Mouse (Mus musculus): ENCODE measurements at regions not wholly inside any gene's neighbourhood (a gene's known extent, or its start where the extent isn't known, plus 50 kb on each side); places are given as distances from the start of the nearest gene placed in this dataset.

GRCm38 (mm10) chr12:31168221-31168890, 72.2 kb upstream of the Gm6993 start:
- no peak for DNase-seq (ENCODE audit: low spot score)

GRCm38 (mm10) chr12:31170111-31170510, 70.5 kb upstream of the Gm6993 start:
- H3K27me3 ChIP-seq (replicated peaks; ENCODE audit: control insufficient read depth, insufficient read depth, low read length), result no peaks in the 10 kb centered on the region
- H3K4me1 ChIP-seq (replicated peaks; ENCODE audit: control insufficient read depth, insufficient read depth, low read length), result no peaks in the 10 kb centered on the region
- no peaks in the 10 kb centered on the region for H3K36me3 ChIP-seq (ENCODE audit: control insufficient read depth, insufficient read depth, low read length)
- no peak for DNase-seq (ENCODE audit: low spot score)
- no peak overlapping the region for H3K4me3 ChIP-seq (ENCODE audit: low read depth, low read length)
- no peak overlapping the region for H3K4me2 ChIP-seq
- no peak for ATAC-seq (replicated peaks; ENCODE audit: low FRiP score)
- H3K9me3 ChIP-seq (ENCODE audit: control insufficient read depth, low read length), result no peaks in the 10 kb centered on the region
- no peak overlapping the region for H3K27ac ChIP-seq (ENCODE audit: low read depth, low read length)
- WGBS, result 60% methylated on average over 6 of the region's 6 CpGs
- no peak overlapping the region for H3K9ac ChIP-seq (ENCODE audit: low read depth, low read length)

More at GRCm38 (mm10) chr12:31168221-31168890, 72.2 kb upstream of the Gm6993 start:
- no peak for ATAC-seq (replicated peaks; ENCODE audit: low FRiP score)
- no peak overlapping the region for H3K27ac ChIP-seq (ENCODE audit: low read depth, low read length)
- H3K9ac ChIP-seq (ENCODE audit: low read depth, low read length), result no peak overlapping the region
- H3K36me3 ChIP-seq (ENCODE audit: control insufficient read depth, insufficient read depth, low read length), result no peaks in the 10 kb centered on the region
- no peaks in the 10 kb centered on the region for H3K27me3 ChIP-seq (replicated peaks; ENCODE audit: control insufficient read depth, insufficient read depth, low read length)
- no peaks in the 10 kb centered on the region for H3K4me1 ChIP-seq (replicated peaks; ENCODE audit: control insufficient read depth, insufficient read depth, low read length)
- H3K4me3 ChIP-seq (ENCODE audit: low read depth, low read length), result no peak overlapping the region
- H3K9me3 ChIP-seq (ENCODE audit: control insufficient read depth, low read length), result no peaks in the 10 kb centered on the region
- 62% methylated on average over 4 of the region's 4 CpGs for WGBS
- H3K4me2 ChIP-seq, result no peak overlapping the region

GRCm38 (mm10) chr12:31170546-31171160, 69.9 kb upstream of the Gm6993 start:
- Histone ChIP-seq H3K27ac (ENCODE audit: low read depth, low read length) (no peak overlapping the region), H3K27me3 (replicated peaks; ENCODE audit: control insufficient read depth, insufficient read depth, low read length) (no peaks in the 10 kb centered on the region), H3K36me3 (ENCODE audit: control insufficient read depth, insufficient read depth, low read length) (no peaks in the 10 kb centered on the region), H3K9me3 (ENCODE audit: control insufficient read depth, low read length) (no peaks in the 10 kb centered on the region), H3K4me3 (ENCODE audit: low read depth, low read length) (no peak overlapping the region), H3K4me2 (no peak overlapping the region), H3K4me1 (replicated peaks; ENCODE audit: control insufficient read depth, insufficient read depth, low read length) (no peaks in the 10 kb centered on the region), H3K9ac (ENCODE audit: low read depth, low read length) (no peak overlapping the region)
- no peak for DNase-seq (ENCODE audit: low spot score)
- ATAC-seq (replicated peaks; ENCODE audit: low FRiP score), result no peak
- 80% methylated on average over 10 of the region's 10 CpGs for WGBS

DNA sequence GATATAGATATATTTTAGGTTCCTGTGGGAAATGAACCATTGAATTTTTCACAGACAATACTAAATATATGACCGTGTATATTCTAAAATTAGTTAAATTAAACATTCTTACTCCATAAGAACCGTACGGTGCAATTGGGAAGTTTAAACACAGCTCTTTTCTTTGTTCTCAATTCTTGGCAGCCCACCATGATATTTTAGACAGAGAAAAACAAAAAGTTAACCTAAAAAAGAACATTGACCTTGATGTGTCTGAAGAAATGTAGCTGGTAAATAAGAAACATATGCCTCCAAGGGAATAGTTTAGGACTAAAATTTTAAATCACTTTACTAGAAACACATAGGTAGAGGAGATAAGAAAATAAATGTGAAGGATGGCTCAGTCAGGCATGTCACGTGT, 68.6 kb upstream of the Gm6993 start:
- Histone ChIP-seq H3K4me1 (replicated peaks; ENCODE audit: control insufficient read depth, insufficient read depth, low read length) (no peaks in the 10 kb centered on the region), H3K9ac (ENCODE audit: low read depth, low read length) (no peak overlapping the region), H3K27ac (ENCODE audit: low read depth, low read length) (no peak overlapping the region), H3K36me3 (ENCODE audit: control insufficient read depth, insufficient read depth, low read length) (no peaks in the 10 kb centered on the region), H3K9me3 (ENCODE audit: control insufficient read depth, low read length) (no peaks in the 10 kb centered on the region), H3K27me3 (replicated peaks; ENCODE audit: control insufficient read depth, insufficient read depth, low read length) (no peaks in the 10 kb centered on the region), H3K4me2 (no peak overlapping the region), H3K4me3 (ENCODE audit: low read depth, low read length) (no peak overlapping the region)
- WGBS, result 81% methylated on average over 4 of the region's 4 CpGs
- DNase-seq (ENCODE audit: low spot score) (no peak), ATAC-seq (replicated peaks; ENCODE audit: low FRiP score) (no peak)

GRCm38 (mm10) chr12:31172451-31173318, 67.9 kb upstream of the Gm6993 start:
- Histone ChIP-seq H3K9me3 (ENCODE audit: control insufficient read depth, low read length) (no peaks in the 10 kb centered on the region), H3K27ac (ENCODE audit: low read depth, low read length) (no peak overlapping the region)
- no peak for DNase-seq (ENCODE audit: low spot score)

DNA sequence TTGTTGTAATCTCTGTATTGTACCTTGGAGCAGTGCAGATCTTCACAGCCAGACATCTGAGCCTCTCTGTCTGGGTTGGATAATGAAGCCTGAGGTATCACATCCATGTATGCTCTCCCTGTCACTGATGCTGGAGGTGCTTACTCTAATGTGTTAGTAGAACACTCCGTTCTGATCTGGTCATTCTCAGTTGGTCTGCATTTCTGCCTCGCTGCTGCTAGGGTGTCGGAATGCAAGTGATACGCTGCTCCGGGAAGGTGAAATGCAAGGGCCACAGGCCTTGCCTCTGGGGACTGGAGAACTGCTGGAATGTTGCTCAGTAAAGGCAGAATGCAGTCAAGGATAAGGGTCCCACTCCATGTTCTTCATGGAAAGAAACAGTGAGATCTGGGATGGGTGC, 67.1 kb upstream of the Gm6993 start:
- WGBS, result 90% methylated on average over 5 of the region's 5 CpGs
- ATAC-seq (replicated peaks; ENCODE audit: low FRiP score), result no peak

More at GRCm38 (mm10) chr12:31172451-31173318, 67.9 kb upstream of the Gm6993 start:
- Histone ChIP-seq H3K4me1 (replicated peaks; ENCODE audit: control insufficient read depth, insufficient read depth, low read length) (no peaks in the 10 kb centered on the region), H3K9ac (ENCODE audit: low read depth, low read length) (no peak overlapping the region), H3K36me3 (ENCODE audit: control insufficient read depth, insufficient read depth, low read length) (no peaks in the 10 kb centered on the region), H3K4me2 (no peak overlapping the region), H3K4me3 (ENCODE audit: low read depth, low read length) (no peak overlapping the region), H3K27me3 (replicated peaks; ENCODE audit: control insufficient read depth, insufficient read depth, low read length) (no peaks in the 10 kb centered on the region)
- WGBS, result 75% methylated on average over 4 of the region's 4 CpGs
- no peak for ATAC-seq (replicated peaks; ENCODE audit: low FRiP score)

DNA sequence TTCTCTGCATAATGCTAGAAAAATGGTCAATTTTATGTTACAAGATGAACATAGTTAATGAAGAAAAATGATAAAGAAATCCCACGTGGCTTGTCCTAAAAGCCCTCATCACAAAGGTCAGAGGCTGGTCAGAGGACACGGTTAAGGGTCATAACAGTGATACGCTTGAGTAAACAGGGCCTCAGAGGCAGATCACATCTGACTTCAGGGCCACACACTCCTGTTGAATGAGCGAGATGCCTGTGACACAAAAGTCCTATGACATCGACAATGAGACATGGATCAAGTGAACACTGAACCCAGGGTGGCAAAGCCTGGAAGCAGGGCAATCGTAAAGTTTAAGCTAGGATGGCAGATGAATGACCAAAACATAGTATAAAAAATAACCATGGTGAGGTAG, 61.0 kb upstream of the Gm6993 start:
- DNase-seq (ENCODE audit: low spot score), result no peak

More for the DNA sequence above, 67.1 kb upstream of the Gm6993 start:
- Histone ChIP-seq H3K36me3 (ENCODE audit: control insufficient read depth, insufficient read depth, low read length) (no peaks in the 10 kb centered on the region), H3K9me3 (ENCODE audit: control insufficient read depth, low read length) (no peaks in the 10 kb centered on the region), H3K4me1 (replicated peaks; ENCODE audit: control insufficient read depth, insufficient read depth, low read length) (no peaks in the 10 kb centered on the region), H3K9ac (ENCODE audit: low read depth, low read length) (no peak overlapping the region), H3K27ac (ENCODE audit: low read depth, low read length) (no peak overlapping the region), H3K4me2 (no peak overlapping the region), H3K27me3 (replicated peaks; ENCODE audit: control insufficient read depth, insufficient read depth, low read length) (no peaks in the 10 kb centered on the region), H3K4me3 (ENCODE audit: low read depth, low read length) (no peak overlapping the region)
- no peak for DNase-seq (ENCODE audit: low spot score)

GRCm38 (mm10) chr12:31183632-31184031, 56.9 kb upstream of the Gm6993 start:
- 74% methylated on average over 4 of the region's 4 CpGs for WGBS
- Histone ChIP-seq H3K27ac (ENCODE audit: low read depth, low read length) (no peak overlapping the region), H3K27me3 (replicated peaks; ENCODE audit: control insufficient read depth, insufficient read depth, low read length) (no peaks in the 10 kb centered on the region), H3K9ac (ENCODE audit: low read depth, low read length) (no peak overlapping the region), H3K4me2 (no peak overlapping the region), H3K4me1 (replicated peaks; ENCODE audit: control insufficient read depth, insufficient read depth, low read length) (no peaks in the 10 kb centered on the region), H3K36me3 (ENCODE audit: control insufficient read depth, insufficient read depth, low read length) (no peaks in the 10 kb centered on the region), H3K9me3 (ENCODE audit: control insufficient read depth, low read length) (no peaks in the 10 kb centered on the region), H3K4me3 (ENCODE audit: low read depth, low read length) (no peak overlapping the region)
- no peak for DNase-seq (ENCODE audit: low spot score)
- no peak for ATAC-seq (replicated peaks; ENCODE audit: low FRiP score)

More for the DNA sequence above, 61.0 kb upstream of the Gm6993 start:
- Histone ChIP-seq H3K27me3 (replicated peaks; ENCODE audit: control insufficient read depth, insufficient read depth, low read length) (no peaks in the 10 kb centered on the region), H3K4me2 (no peak overlapping the region), H3K9ac (ENCODE audit: low read depth, low read length) (no peak overlapping the region), H3K4me3 (ENCODE audit: low read depth, low read length) (no peak overlapping the region), H3K4me1 (replicated peaks; ENCODE audit: control insufficient read depth, insufficient read depth, low read length) (no peaks in the 10 kb centered on the region), H3K9me3 (ENCODE audit: control insufficient read depth, low read length) (no peaks in the 10 kb centered on the region), H3K27ac (ENCODE audit: low read depth, low read length) (no peak overlapping the region), H3K36me3 (ENCODE audit: control insufficient read depth, insufficient read depth, low read length) (no peaks in the 10 kb centered on the region)
- WGBS, result 63% methylated on average over 6 of the region's 6 CpGs
- ATAC-seq (replicated peaks; ENCODE audit: low FRiP score), result no peak

Measured in liver, embryonic 11.5 days (tissue).